Mouse (Mus musculus) midbrain, postnatal 0 days (tissue): ENCODE measurements around the gene Fam131b. TPM values are rescaled to one million over a fixed set of nuclear protein-coding genes. Genes with fewer than 3 reads are reported as not detected.

Experiments
- ATAC-seq: fragments of 200-750 bp; cut with Nextera tagmentation; 2 replicates; pipeline ENCODE4 v1.8.0; 2017; ENCODE audit warnings: moderate number of reproducible peaks, mild to moderate bottlenecking, moderate TSS enrichment, moderate library complexity; ENCODE audit not compliant: low FRiP score
- DNase-seq: peaks from one replicate; pipeline ENCODE4 v3.0.0-alpha.2; 2015; ENCODE audit warnings: low spot score
- H3K27ac ChIP-seq: fragments of 300-500 bp; sonication (generic); 2 replicates; pipeline ENCODE4 v1.5.1; 2014; ENCODE audit warnings: low read depth, mild to moderate bottlenecking, low read length, mixed read lengths
- H3K27me3 ChIP-seq: fragments of 300-500 bp; sonication (generic); 2 replicates; pipeline ENCODE4 v1.6.1; 2014; ENCODE audit warnings: low read length, control low read depth, mixed read lengths; ENCODE audit not compliant: insufficient read depth
- H3K36me3 ChIP-seq: fragments of 300-500 bp; sonication (generic); 2 replicates; pipeline ENCODE4 v1.6.1; 2014; ENCODE audit warnings: low read length, control low read depth, mixed read lengths; ENCODE audit not compliant: insufficient read depth
- H3K4me1 ChIP-seq: fragments of 300-500 bp; sonication (generic); 2 replicates; pipeline ENCODE4 v1.6.1; 2014; ENCODE audit warnings: mild to moderate bottlenecking, control low read depth, antibody characterized with exemption, low read length, mixed read lengths; ENCODE audit not compliant: insufficient read depth
- H3K4me2 ChIP-seq: fragments of 300-500 bp; sonication (generic); 2 replicates; pipeline ENCODE4 v1.6.1; 2014; ENCODE audit warnings: low read depth, mild to moderate bottlenecking, low read length, mixed read lengths; ENCODE audit not compliant: poor library complexity, severe bottlenecking
- H3K4me3 ChIP-seq: fragments of 300-500 bp; sonication (generic); 2 replicates; pipeline ENCODE4 v1.5.1; 2014; ENCODE audit warnings: low read depth, mild to moderate bottlenecking, low read length, moderate library complexity
- H3K9ac ChIP-seq: fragments of 300-500 bp; sonication (generic); replicated peaks from 2 replicates; pipeline ENCODE4 v1.6.1; 2014; ENCODE audit warnings: mild to moderate bottlenecking, low read length, moderate library complexity, mixed read lengths; ENCODE audit not compliant: poor library complexity, severe bottlenecking
- H3K9me3 ChIP-seq: fragments of 300-500 bp; sonication (generic); 2 replicates; pipeline ENCODE4 v1.6.1; 2016; ENCODE audit warnings: low read length, control low read depth
- CTCF ChIP-seq: IDR thresholded peaks from 2 replicates; pipeline ENCODE4 v1.5.1; 2016; ENCODE audit warnings: antibody characterized with exemption, mild to moderate bottlenecking
- WGBS: fragments of 180-500 bp; shearing (Covaris S2); extraction: QIAGEN DNeasy Blood & Tissue Kit; methylation state at CpG from one replicate; pipeline ENCODE4 v1.1.7; 2014; 5-methylcytosine and 5-hydroxymethylcytosine counted together
- polyA plus RNA-seq: library from polyadenylated mRNA; unstranded; fragments of >200 nt; fragmentation: Nextera tagmentation; extraction: Ambion mirVana; gene quantifications from 2 replicates; pipeline ENCODE4 v1.2.1, GENCODE M21; 2015
- total RNA-seq: library from RNA; depleted of rRNA; stranded (reverse); fragments of >200 nt; gene quantifications from 2 replicates; pipeline ENCODE4 v1.2.3, GENCODE M21; 2014; rRNA removed

Gene Fam131b
- total RNA-seq (55.6 and 59.6 TPM in 2 replicates), polyA plus RNA-seq (5.6 and 6.0 TPM in 2 replicates)

DNA sequence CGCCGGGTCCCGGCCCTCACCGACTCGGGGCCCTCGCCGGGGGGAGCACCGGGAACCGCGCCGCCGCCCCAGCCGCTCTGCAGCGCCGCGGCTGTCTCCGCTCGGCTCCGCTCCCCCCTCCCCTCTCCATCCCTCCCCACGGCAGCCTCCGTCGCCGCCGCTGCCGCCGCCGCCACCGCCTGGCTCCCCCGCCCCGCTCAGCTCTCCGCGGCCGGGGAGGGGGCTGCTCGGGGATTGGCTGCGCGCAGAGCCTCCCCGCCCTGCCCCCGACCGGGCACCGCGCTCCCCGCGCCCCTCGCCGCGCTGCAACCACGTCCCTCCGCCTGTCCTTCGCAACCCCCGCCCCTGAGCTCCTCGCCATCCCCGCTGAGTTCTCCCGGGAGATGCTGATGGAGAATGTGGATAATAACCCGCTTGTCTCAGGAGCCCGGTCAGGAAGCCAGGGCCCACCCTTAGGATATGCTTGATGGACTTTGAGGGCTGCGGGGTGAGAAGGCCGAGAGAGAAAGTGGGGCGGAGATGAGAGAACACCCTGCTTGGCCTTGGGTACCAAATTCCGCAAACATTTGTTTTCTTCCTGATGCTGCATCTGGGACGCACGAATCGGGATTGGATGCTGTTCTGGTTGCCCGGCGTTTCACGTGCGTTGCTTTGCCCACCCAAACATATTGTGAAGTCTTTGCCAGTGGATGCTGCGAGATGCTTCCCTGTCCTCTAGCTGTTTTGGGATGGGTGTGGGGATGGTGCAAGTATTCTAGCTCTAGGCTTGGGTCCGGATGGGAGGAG, at the start of gene Fam131b:
TSS of gene Fam131b (minus strand) at position 162 of the 786 bp plus-strand sequence.
- peak; percentile 77 for DNase-seq
- Histone ChIP-seq H3K4me2 (peak within 1 kb of the TSS; percentile 72), H3K36me3 (no peaks in the 10 kb centered on the region; the same call in 1 of the 2 replicates), H3K4me3 (peak within 1 kb of the TSS; percentile 58), H3K27me3 (no peaks in the 10 kb centered on the region), H3K27ac (peak within 1 kb of the TSS; percentile 71), H3K9me3 (no peaks in the 10 kb centered on the region), H3K4me1 (no peaks in the 10 kb centered on the region), H3K9ac (peak within 1 kb of the TSS; percentile 81)
- ATAC-seq: peak; percentile 90
- WGBS: under 1% methylated on average over 32 of the region's 68 CpGs
- no peak for TF ChIP-seq CTCF

DNA sequence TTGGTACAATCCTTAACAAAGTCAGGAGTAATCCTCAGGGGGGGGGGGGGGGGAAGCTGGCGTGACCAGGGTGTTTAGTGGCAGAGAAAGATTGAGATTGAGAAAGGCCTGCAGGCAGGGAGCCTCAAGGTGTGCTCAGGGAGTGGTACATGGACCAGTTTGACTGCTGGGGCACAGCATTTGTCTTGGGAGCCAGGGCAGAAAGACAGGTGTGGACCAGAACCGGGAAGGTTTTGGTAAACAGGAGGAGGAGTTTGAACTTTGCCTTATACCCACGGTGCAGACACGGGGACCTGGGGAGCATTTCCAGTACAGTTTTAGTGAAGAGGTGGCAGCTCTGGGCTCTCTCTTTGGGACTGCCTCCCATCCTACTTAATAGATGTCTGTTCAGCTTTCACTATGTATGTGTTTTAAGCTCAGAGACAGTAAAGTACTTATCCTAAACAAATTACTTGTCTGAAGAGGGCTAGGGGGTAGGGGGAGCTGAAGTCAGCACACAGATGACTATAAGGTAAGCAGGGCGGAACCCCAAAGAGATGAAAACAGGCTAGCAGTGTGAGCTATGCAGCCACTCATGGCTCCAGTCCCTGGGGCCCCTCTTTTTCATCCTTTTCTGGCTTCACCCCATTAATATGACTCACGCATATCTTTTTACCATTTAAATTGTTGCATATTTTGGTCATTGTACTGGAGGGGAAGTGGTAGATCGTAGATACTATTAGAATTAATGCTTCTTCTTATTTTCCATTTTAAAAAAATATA, 49.4 kb upstream of the Fam131b start:
- TF ChIP-seq CTCF: no peak
- Histone ChIP-seq H3K4me2 (peak overlapping the region; percentile 90), H3K9ac (no peak overlapping the region), H3K9me3 (no peaks in the 10 kb centered on the region), H3K27me3 (0 out of 2 replicates have a peak, but pooled peaks cover 4% of the 10 kb centered on the region), H3K27ac (no peak overlapping the region), H3K4me1 (peaks cover 4% of the 10 kb centered on the region; the same call in 1 of the 2 replicates), H3K4me3 (peak overlapping the region; percentile 43), H3K36me3 (no peaks in the 10 kb centered on the region)
- DNase-seq (no peak), ATAC-seq (no peak; the same call in 1 of the 2 replicates)
- WGBS: 41% methylated on average over 7 of the region's 7 CpGs

DNA sequence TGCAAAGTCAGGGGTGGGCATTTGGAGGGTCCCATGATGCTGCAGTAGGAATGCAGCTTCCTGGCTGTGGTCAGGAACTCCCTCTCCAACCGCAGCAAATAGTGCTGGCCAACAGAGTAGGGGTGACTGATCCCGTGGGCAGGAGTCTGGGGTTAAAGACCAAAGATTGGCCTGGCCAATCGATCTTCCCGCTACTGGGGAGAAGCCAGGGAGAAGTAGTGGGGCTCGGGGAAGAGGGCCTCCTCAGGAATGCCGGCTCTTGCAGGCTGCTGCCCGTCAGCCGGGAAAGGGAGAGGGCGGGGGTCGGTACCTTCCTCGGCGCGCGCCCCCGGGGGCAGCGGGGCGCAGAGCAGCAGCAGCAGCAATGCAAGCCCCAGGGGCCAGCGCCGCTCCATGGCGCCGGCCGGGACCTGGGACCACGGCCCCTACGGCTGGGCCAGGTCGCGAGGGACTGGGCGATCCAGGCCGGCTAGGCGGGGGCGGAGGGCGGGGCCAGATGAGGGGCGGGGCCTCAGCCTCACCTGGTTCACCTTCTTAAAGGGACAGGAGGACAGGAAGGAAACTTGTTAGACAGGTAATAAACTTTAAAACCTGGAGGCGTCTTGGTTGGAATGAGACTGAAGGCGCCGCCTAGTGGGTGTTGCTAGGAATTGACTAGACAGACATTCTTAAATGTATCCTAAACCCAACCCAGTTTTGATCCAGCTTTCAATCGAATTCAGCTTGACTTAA, 48.5 kb upstream of the Fam131b start, which contains the start of gene Epha1:
TSS of gene Epha1 (minus strand) at position 453 of the 732 bp plus-strand sequence.
- Histone ChIP-seq H3K9ac (peak within 1 kb of the TSS; percentile 29; the same call in 1 of the 2 replicates), H3K36me3 (no peaks in the 10 kb centered on the region), H3K4me1 (peaks cover 4% of the 10 kb centered on the region; the same call in 1 of the 2 replicates), H3K27ac (no peak within 1 kb of the TSS), H3K27me3 (0 out of 2 replicates have a peak, but pooled peaks cover 4% of the 10 kb centered on the region), H3K4me3 (peak within 1 kb of the TSS; percentile 43), H3K9me3 (no peaks in the 10 kb centered on the region), H3K4me2 (peak within 1 kb of the TSS; percentile 90)
- 1% methylated on average over 34 of the region's 36 CpGs for WGBS
- ATAC-seq (peak; percentile 69), DNase-seq (peak; percentile 82)
- peak; percentile 70 for TF ChIP-seq CTCF

DNA sequence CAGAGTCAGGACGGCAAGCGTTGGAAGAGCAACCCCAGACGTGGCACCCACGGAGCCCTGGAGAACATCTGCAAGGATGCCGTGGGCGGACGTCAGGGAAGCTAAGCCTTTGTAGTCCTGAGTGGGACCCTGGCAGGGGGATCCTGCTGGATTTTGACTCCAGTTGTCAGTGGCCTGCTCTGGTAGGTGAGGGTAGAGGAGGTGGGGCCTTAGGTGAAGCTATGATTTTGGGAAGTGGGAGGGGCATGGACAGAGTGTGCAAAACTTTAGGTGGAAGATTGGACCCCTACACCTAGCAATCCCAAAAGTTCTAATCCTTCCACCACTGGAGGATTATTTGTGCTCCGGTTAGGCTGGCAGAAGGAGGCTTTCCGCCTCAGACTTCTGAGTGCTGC, 48.0 kb upstream of the Fam131b start:
- no peaks in the 10 kb centered on the region for H3K9me3 ChIP-seq
- peak overlapping the region; percentile 90 for H3K4me2 ChIP-seq
- H3K27ac ChIP-seq: no peak overlapping the region
- 35% methylated on average over 9 of the region's 9 CpGs for WGBS
- no peaks in the 10 kb centered on the region for H3K36me3 ChIP-seq
- H3K9ac ChIP-seq: no peak overlapping the region
- H3K4me1 ChIP-seq: peaks cover 4% of the 10 kb centered on the region; the same call in 1 of the 2 replicates
- no peak for TF ChIP-seq CTCF
- 0 out of 2 replicates have a peak, but pooled peaks cover 4% of the 10 kb centered on the region for H3K27me3 ChIP-seq
- ATAC-seq (peak; percentile 31; the same call in 1 of the 2 replicates), DNase-seq (no peak)
- peak overlapping the region; percentile 43; the same call in 1 of the 2 replicates for H3K4me3 ChIP-seq

DNA sequence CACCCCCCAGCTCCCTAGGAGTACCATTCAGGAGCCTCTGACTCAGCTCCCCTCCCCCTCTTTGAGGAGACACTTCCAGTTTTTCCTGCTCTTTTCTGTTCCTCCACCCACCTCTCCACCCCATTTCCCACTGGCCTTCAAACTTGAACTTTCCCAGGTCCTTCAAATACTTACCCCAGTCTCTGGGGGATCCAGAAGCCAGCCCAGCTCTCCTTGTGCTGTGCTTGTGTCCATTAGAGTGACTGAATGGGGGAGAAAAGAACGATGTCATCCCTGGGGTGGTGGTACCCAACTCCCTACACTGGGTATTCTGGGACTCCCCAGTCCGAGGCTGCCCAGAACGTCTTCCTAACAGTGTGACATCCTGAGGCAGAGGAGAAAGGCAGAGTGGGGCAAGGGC, 47.6 kb upstream of the Fam131b start:
- no peak overlapping the region for H3K4me2 ChIP-seq
- WGBS: 20% methylated on average over 3 of the region's 3 CpGs

More for the DNA sequence above, 47.6 kb upstream of the Fam131b start:
- Histone ChIP-seq H3K27ac (no peak overlapping the region), H3K9ac (no peak overlapping the region), H3K9me3 (no peaks in the 10 kb centered on the region), H3K4me1 (peaks cover 4% of the 10 kb centered on the region; the same call in 1 of the 2 replicates), H3K36me3 (no peaks in the 10 kb centered on the region), H3K4me3 (no peak overlapping the region), H3K27me3 (0 out of 2 replicates have a peak, but pooled peaks cover 4% of the 10 kb centered on the region)
- ATAC-seq (no peak), DNase-seq (no peak)
- TF ChIP-seq CTCF: no peak
